24 mouse cellular contexts compared by ENCODE assay signal in the genomic region with DNA sequence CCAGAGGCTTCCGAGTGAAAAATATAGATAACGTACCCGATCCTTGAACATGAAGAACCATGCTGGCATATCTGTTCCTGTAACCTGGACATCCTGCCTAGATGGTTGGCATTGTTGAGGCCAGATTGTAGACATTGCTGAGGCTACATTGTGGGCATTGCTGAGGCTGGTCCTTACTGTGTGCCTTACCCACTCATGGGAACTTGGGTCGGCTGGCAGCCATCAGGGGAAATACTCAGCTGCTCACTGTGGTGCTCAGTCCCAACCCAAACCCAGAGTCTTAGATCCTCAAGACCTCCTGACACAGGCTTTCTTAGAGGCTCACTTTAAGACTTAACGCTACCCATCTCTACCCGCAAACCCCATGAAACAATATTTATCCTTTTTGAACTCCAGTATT.
"Had no signal": no experiment of that assay in that cellular context is flagged by ENCODE, and none has a peak within 500 bp of the region (broad histone marks: within the 10 kb centered on the region; RNA-seq: fewer than 3 reads in every experiment).

No protein-coding gene starts in this region.

- H3K4me2 ChIP-seq: embryonic facial prominence, embryonic 12.5 days; embryonic facial prominence, embryonic 13.5 days; embryonic facial prominence, embryonic 15.5 days; forebrain, embryonic 12.5 days; forebrain, embryonic 13.5 days; forebrain, embryonic 15.5 days had no signal

- H3K27me3 ChIP-seq: embryonic facial prominence, embryonic 12.5 days; embryonic facial prominence, embryonic 13.5 days; embryonic facial prominence, embryonic 15.5 days; forebrain, embryonic 13.5 days; forebrain, embryonic 15.5 days had no signal

- H3K36me3 ChIP-seq: embryonic facial prominence, embryonic 10.5 days; embryonic facial prominence, embryonic 12.5 days; embryonic facial prominence, embryonic 13.5 days; embryonic facial prominence, embryonic 15.5 days; forebrain, embryonic 10.5 days; forebrain, embryonic 12.5 days; forebrain, embryonic 15.5 days had no signal

- H3K4me3 ChIP-seq: embryonic facial prominence, embryonic 10.5 days; embryonic facial prominence, embryonic 12.5 days; embryonic facial prominence, embryonic 13.5 days; embryonic facial prominence, embryonic 15.5 days; erythroblast, embryonic 14.5 days; forebrain, embryonic 10.5 days; forebrain, embryonic 12.5 days; forebrain, embryonic 13.5 days; forebrain, embryonic 15.5 days; gastrocnemius, adult 2 months; heart, adult 2 months had no signal

- H3K27ac ChIP-seq: embryonic facial prominence, embryonic 10.5 days; embryonic facial prominence, embryonic 12.5 days; embryonic facial prominence, embryonic 13.5 days; embryonic facial prominence, embryonic 15.5 days; forebrain, embryonic 10.5 days; forebrain, embryonic 12.5 days; forebrain, embryonic 13.5 days; forebrain, embryonic 15.5 days; heart, adult 2 months had no signal

- DNase-seq: cerebellum, adult 8-10 months; cerebellum, postnatal 10 days; cerebellum, postnatal 14 days; cerebellum, postnatal 25 days; cerebellum, postnatal 36 days; embryo, embryonic 11 days; forebrain, postnatal 0 days; gastrocnemius, adult 2 months; gastrocnemius, postnatal 10 days; gastrocnemius, postnatal 14 days; gastrocnemius, postnatal 25 days; gastrocnemius, postnatal 36 days; heart, adult 11 months; heart, adult 18-20 months; heart, adult 2 months had no signal
